Mouse (Mus musculus) G1E (cell line): ENCODE measurements around the gene Hs3st3a1.

Source experiments
- CTCF ChIP-seq: IDR thresholded peaks from 2 replicates; pipeline ENCODE4 v1.5.1; 2012; ENCODE audit warnings: low read depth, low read length, inconsistent platforms, mixed read lengths
- GATA1 ChIP-seq: IDR thresholded peaks from 2 replicates; pipeline ENCODE4 v1.6.1; 2012; ENCODE audit warnings: borderline replicate concordance, low read length, inconsistent platforms, mixed read lengths
- TAL1 ChIP-seq: conservative IDR thresholded peaks from 2 replicates; pipeline ENCODE4 v1.6.1; 2012; ENCODE audit warnings: low read depth, low read length, inconsistent platforms, mixed read lengths

DNA sequence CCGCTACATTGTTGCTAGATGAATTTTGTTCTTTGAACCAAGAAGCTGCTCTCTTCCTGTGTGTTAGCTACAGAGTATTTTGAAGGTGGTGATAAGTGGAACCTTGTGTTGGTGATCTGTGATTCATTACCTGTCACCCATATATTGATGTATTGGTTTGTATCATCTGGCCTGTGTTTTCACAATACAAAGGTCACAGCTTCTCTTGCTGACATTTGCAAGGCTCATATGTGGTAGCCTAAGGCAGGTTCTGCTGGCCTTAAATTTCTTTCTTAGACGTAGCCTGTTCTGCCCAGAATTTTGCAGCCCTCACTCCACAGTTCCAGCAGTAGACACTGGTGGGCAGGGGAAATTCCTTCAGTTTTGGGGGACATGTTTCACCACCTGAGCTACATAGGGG is 125.3 kb downstream of the Hs3st3a1 start:
- no peak for TF ChIP-seq TAL1
- no peak for TF ChIP-seq CTCF
- no peak for TF ChIP-seq GATA1
